Mouse (Mus musculus): ENCODE results near the gene Glipr2.

Glipr2 gene

DNA sequence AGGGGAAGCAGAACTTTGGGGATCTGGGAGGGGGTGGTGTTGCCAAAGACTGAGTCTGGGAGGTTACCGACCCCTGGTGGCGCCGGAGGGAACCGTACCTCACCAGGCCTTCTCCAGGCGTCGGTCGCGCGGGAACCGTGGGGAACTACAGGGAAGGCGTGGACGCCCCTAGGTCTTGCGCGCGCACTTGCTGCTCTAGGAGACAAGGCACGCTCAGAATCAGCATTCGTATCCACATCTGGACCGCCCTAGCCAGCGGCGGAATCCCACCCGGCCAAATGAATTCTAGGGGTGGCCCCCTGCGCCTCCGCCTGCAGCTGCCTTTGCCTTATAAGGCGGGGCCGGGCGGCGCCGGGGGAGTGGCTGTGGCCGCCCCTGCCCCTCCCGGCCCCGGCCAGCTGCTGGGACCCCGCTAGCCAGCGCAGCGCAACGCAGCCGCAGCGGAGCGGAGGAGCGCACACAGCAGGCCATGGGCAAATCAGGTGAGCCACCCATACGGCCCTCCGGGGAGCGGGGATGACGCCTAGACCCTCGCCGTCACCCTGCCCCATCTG is at the start of gene Glipr2:
Gene Glipr2, plus strand, starts transcription at position 110 of the 554 bp plus-strand sequence.
- peak; percentile 53 for DNase-seq

GRCm38 (mm10) chr4:43918221-43918620 is 39.0 kb upstream of the Glipr2 start:
- no peak for DNase-seq

- no peak for DNase-seq
These were observed 36.6 kb upstream of the Glipr2 start for GRCm38 (mm10) chr4:43920602-43921001.

GRCm38 (mm10) chr4:43925125-43925524 is 32.1 kb upstream of the Glipr2 start:
- DNase-seq, result no peak

GRCm38 (mm10) chr4:43925779-43926178 is 31.4 kb upstream of the Glipr2 start:
- DNase-seq, result peak; percentile 78

DNA sequence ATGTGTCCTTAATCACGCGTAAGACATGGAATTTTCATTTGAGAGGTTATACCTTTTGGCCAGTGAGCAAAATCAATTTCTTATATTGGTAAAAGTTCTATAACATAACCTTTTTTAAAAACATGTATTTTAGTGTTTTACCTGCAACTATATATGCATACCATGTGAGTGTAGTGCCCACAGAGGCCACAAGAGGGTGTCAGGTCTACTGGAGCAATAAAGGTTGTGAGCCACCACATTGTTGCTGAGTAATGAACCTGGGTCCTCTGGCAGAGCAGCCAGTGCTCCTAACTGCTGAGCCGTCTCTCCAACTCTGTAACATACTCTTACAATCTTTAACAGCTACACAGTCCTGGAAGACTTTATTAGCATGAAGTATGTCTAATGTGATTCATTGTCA is 29.4 kb upstream of the Glipr2 start:
- DNase-seq, result no peak

GRCm38 (mm10) chr4:43931877-43932276 is 25.3 kb upstream of the Glipr2 start:
- DNase-seq, result no peak

DNA sequence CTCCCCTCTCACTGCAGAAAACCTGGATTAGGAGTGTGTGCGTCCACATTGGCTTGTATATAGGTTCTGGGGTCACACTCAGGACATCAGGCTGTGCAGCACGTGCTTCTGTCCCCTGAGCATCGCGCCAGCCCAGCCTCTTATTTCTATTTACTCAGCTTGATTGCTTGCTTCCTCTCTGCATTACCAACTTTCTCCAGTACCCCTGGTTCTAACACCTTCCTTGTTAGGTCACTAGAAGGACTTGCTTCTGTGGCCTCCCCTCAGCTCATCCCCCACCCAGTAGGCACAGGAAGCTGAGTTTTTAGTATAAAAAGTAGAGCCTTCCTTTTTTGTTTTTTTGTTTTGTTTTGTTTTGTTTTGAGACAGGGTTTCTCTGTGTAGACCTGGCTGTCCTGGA is 21.0 kb upstream of the Glipr2 start:
- no peak for DNase-seq

GRCm38 (mm10) chr4:43936749-43937674 is 20.2 kb upstream of the Glipr2 start:
- DNase-seq, result no peak

DNA sequence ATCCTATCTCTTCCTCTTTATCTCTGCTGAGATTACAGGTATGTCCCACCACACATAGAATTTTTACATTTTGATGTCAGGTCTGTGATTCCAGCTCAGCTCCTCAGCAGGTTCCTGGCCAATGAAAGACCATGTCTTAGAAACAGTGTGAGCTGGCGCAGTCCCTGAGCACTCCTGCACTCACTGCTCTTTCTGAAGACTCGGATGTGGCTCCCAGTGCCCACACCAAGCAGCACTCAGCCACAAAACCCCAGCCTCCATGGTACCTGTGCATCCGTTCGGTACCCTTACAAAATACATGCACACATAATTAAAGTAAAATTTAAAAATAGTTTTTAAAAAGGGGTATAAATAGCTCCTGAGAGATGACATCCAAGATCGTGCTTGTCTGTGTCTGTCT is 15.9 kb upstream of the Glipr2 start:
- DNase-seq, result no peak

- no peak for DNase-seq
These were observed 14.8 kb upstream of the Glipr2 start for GRCm38 (mm10) chr4:43942421-43942820.

GRCm38 (mm10) chr4:43947571-43947970 is 9.6 kb upstream of the Glipr2 start:
- no peak for DNase-seq

DNA sequence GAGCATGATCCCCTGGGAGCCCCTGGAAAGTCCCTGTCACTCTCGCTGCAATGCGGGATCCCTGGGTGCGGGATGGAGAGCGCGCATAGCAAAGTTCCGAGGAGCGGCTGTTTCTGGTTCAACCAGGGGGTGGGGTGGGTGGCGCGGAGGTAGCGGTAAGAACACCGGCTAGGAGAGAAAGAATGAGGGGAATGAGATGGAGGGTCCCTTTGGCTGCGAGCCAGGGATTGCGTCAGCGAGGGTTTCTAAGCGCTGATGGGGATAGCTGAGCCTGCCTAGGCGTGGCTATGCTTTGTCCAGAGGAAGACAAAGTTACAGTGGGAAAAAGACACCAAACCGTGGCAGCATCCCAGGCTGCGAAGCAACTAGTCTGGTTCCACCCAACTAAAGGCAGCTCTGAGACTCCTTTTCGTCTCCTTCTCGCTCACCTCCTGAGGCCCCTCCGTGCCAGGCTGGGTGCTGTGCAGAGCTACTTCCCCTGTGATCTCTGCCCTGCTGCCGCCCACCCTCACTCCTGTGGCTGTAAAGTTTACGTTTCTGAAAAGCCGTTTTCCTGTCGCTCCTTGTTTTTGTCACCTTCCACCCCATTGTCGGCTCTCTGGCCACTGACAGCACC is 753 bp downstream of the Glipr2 start:
- no peak for DNase-seq

DNA sequence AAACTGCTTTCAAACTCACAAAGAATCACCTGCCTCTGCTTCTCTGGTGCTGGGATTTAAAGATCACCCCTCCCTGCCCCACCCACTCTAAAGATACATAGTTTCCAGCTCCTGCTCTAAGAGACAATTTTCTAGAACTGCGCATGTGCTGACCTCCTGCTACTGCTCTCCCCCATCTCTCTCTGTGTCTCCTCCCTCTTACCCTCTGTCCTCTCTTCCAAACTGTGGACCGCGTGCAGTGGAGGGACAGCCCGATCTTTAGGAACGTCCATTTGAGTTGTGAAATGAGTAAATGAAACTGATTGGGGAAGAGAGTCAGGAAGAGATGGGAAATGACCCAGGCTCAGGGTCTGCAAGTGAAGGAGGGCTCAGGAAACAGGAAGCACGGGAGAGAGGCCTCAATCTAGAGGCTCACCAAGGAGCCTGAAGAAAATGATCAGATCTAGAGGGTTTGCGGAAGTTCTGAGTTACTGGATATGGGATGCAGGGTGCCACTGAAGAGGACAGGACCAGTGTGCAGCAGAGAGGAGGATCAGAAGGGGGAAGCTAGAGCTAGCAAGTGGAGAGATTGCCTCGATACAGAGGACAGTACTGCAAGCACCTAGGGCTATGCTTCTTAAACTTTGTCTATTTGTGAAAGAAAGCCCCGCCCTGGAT is 2.5 kb downstream of the Glipr2 start:
- DNase-seq, result no peak

DNA sequence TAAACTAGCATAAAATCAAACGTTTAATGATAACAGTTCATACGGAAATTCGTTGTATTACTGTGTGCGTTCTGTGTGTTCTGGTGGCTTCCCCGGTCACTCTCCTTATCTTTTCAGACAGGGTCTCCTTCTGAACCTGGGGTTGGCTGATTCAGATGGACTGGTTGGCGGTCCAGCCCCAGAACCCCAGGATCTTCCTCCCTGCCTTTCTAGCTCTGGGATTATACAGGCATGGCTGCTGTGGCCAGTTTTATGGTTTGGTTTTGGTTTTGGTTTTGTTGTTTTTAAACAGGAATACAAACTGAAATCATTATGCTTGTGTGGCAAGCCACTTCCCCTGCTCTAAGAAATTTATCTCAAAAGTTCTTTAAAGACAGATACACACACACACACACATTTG is 3.0 kb downstream of the Glipr2 start:
- no peak for DNase-seq

GRCm38 (mm10) chr4:43964326-43964833 is 7.2 kb downstream of the Glipr2 start:
- DNase-seq, result no peak

- DNase-seq, result no peak
These were observed 7.9 kb downstream of the Glipr2 start for GRCm38 (mm10) chr4:43964951-43965684.

- no peak for DNase-seq
These were observed 8.8 kb downstream of the Glipr2 start for GRCm38 (mm10) chr4:43965856-43966535.

DNA sequence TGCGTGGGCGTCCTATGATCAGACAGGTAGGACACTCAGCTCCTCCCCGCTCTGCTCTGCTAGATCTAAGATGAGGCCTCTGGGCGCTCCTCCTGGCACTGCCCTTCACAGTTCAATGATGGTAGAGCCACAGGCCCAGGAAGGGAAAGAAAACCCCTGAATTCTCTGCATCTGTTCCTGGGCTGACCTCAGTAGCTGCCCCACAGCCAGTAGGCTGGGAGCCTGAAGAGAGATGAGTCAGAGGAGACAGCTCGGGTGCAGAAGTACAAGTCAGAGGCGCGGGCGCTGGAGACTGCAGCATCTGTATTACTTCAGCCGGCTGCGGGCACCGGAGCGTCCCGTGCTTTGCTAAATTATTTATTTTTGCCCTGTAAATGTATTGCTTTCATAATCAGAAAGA is 11.4 kb downstream of the Glipr2 start:
- DNase-seq, result peak; percentile 35

- no peak for DNase-seq
These were observed 12.2 kb downstream of the Glipr2 start for GRCm38 (mm10) chr4:43969373-43969772.

- DNase-seq, result no peak
These were observed 13.5 kb downstream of the Glipr2 start for GRCm38 (mm10) chr4:43970393-43971330.

All from right cerebral cortex, postnatal 25 days (tissue).